Mouse (Mus musculus): Measurements from ENCODE around the gene Gucy2d. TPM values are rescaled to one million over a fixed set of nuclear protein-coding genes. Genes with fewer than 3 reads are reported as not detected.

Gene Gucy2d
- polyA plus RNA-seq (2017; shearing (Covaris generic)): not detected

GRCm38 (mm10) chr7:98439956-98440466, at the start of gene Gucy2d:
Gucy2d (plus strand) TSS chr7:98440416.

DNA sequence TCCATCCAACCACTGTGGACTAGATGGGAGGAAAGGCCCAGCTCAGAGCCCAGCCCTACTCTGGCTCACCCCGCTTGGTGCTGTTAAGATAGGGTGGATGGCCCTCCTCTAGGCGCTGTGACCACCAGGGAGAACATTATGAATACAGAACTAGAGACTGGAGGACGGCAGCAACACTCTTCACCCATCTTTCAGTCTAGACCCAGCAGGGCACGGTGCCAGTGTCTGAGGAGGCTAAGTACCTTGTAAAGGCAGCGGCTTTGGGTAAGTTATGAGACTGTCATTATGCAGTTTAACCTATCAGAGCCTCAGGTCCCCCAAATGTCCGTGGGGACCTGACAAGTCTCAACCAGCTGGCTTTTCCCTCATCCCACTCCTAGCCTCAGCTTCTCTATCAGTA, 48.9 kb downstream of the Gucy2d start, which contains the start of gene Lrrc32:
Gene Lrrc32, plus strand, starts transcription at position 153 of the 400 bp plus-strand sequence.

Other genes starting within 250 kb of the Gucy2d start
- gene B3gnt6, start 240.9 kb upstream of the Gucy2d start, polyA plus RNA-seq (2017; shearing (Covaris generic)): not detected
- 8.8 TPM for gene Acer3, start 119.2 kb upstream of the Gucy2d start, polyA plus RNA-seq (2017; shearing (Covaris generic))
- gene Tsku, start 79.1 kb upstream of the Gucy2d start, polyA plus RNA-seq (2017; shearing (Covaris generic)): not detected
- gene Lrrc32, start 48.9 kb downstream of the Gucy2d start, polyA plus RNA-seq (2017; shearing (Covaris generic)): 1.3 TPM
- gene Emsy, start 216.4 kb downstream of the Gucy2d start, polyA plus RNA-seq (2017; shearing (Covaris generic)): 79.3 TPM

Measured in effector memory CD4-positive, alpha-beta T cell, adult 5 months (primary cell).